Mouse (Mus musculus) ES-Bruce4 (cell line): ENCODE measurements around the gene Btbd18.

Source experiments
- CTCF ChIP-seq: IDR thresholded peaks from one replicate; pipeline ENCODE4 v1.8.1; 2011; ENCODE audit warnings: low read depth, low read length
- EP300 ChIP-seq: IDR thresholded peaks from 2 replicates; pipeline ENCODE4 v1.6.1; 2011; ENCODE audit warnings: low read depth, low read length; ENCODE audit not compliant: insufficient read depth
- POLR2A ChIP-seq: IDR thresholded peaks from one replicate; pipeline ENCODE4 v1.8.1; 2011; ENCODE audit warnings: low read length; ENCODE audit not compliant: insufficient read depth

DNA sequence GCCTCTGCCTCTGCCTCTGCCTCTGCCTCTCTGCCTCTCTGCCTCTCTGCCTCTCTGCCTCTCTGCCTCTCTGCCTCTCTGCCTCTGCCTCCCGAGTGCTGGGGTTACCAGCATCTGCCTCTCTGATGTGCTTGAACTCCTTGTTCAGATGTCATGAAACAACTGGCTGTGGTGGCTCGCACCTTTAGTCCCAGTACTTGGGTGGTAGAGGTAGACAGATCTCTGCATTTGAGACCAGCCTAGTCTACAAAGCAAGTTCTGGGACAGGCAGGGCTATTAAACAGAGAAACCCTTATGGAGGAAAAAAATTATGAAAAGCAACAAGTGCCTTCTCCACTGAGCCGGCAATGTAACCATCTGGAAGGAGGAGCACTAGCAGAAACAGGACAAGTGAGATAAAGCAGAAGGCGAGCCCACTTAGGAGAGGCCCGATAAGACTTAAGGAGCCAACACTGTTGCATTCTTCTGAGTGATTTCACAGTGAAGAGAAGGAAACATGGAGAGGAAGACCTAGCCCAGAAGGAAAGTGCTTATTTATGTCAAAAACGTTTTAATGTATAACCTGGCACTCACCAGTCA lies 23.8 kb downstream of the Btbd18 start:
- no peak for TF ChIP-seq EP300
- no peak for TF ChIP-seq CTCF
- no peak for TF ChIP-seq POLR2A
